Mouse (Mus musculus): Measurements from ENCODE around the gene Frs3. TPM values are rescaled to one million over a fixed set of nuclear protein-coding genes. Genes with fewer than 3 reads are reported as not detected.
A peak's percentile ranks its signal among the peaks of the same experiment; 100 is the strongest.

Gene Frs3
- polyA plus RNA-seq, 1 experiment from 2014 or later = 23.2 TPM

DNA sequence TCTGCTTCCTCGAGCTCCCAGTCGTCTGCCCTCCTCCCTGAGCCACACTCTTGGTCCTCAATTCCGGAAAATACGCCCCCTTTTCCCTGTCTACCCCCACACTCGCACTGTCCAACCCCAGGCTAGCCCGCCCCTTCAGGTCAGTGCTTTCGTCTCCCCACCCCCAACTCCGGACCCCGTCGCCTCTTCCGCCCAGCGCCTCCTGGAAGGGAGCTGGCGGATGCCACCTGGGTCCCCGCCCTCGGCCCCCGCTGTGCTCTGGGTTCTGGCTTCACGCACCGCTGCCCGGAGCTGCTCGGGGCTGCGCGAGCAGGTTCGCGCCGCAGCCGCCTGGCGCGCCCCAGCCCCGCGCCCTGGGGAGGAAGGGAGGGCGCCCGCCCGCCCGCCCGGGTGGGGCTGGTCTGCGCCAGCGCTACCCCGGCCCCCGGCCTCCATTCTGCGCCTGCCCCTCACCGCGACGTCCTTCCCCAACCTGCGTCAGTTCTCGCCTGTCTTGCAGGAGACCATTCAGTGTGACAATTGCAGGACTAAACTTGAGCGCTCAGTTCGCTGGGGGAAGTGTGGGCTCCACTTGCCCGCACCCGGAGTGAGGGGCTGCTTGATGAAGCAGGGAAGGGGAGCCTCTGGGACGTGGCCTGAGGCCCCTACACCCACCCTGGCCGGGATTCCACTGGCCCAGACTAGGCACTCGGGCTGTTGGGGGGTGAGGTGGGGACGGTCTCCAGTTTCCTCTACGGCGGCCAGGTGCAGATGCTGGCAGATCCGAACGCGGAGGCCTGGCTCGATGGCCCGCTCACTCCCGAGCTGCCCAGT is 49.4 kb downstream of the Frs3 start:
- WGBS = under 1% methylated on average over 60 of the region's 61 CpGs

DNA sequence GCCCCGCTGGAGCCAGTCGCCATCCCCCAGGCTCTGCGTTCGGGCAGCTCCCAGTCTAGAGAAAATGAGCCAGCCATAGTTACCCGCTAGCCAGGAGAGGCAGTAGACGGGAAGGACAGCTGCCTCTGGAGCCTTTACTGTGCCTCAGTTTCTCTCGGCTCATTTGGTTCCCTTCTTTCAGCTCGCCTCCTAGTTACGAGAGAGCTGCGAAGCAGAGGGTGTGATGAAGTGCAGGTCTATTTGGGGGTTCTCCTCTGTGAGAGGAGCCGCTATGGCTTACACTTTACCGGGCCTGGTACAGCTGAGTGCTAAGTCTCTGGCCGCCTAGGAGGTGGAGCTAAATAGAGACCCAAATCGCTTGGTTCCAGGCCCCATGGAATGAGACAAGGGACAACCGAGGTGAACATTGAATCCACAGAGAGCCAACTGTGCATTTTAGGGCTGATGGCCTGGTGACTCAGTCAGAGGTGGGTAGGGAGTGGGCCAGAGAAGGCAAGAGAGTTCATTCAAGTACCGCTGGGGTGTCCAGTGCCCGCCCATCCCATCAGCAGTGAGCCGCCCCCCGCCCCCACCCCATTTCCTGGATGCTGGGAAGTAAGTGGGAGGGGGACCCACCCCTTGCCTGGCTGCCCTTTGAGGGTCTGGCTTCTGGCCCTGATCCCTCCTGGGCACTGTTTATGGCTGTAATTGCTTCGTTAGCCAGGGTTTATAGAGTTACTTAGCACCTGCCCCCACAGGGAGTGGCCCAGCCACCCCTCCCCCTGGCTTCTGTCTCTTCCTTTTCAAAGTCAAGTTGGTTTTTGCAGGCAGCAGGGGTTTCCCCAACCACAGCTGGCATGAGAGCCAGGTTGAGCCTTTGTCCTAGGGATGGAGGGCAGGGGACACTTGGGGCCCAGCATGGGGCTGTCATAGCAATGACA is 50.3 kb downstream of the Frs3 start:
- ATAC-seq (replicated peaks) = no peak
- H3K4me1 ChIP-seq = peaks cover 19% of the 10 kb centered on the region
- H3K27me3 ChIP-seq = peaks cover 29% of the 10 kb centered on the region
- no peak overlapping the region for H3K9ac ChIP-seq (replicated peaks)
- H3K36me3 ChIP-seq = no peaks in the 10 kb centered on the region
- WGBS = 8% methylated on average over 20 of the region's 20 CpGs
- peak overlapping the region; percentile 66 for H3K4me3 ChIP-seq
- no peak overlapping the region for H3K27ac ChIP-seq (replicated peaks)
- H3K9me3 ChIP-seq = no peaks in the 10 kb centered on the region
- H3K4me2 ChIP-seq (replicated peaks) = peak overlapping the region; percentile 99

More for the DNA sequence above, 49.4 kb downstream of the Frs3 start:
- H3K4me3 ChIP-seq = peak overlapping the region; percentile 66
- ATAC-seq (replicated peaks) = peak; percentile 11
- no peaks in the 10 kb centered on the region for H3K9me3 ChIP-seq
- H3K27me3 ChIP-seq = peaks cover 29% of the 10 kb centered on the region
- H3K4me1 ChIP-seq = peaks cover 19% of the 10 kb centered on the region
- no peak overlapping the region for H3K27ac ChIP-seq (replicated peaks)
- H3K9ac ChIP-seq (replicated peaks) = peak overlapping the region; percentile 27
- H3K4me2 ChIP-seq (replicated peaks) = peak overlapping the region; percentile 99
- no peaks in the 10 kb centered on the region for H3K36me3 ChIP-seq

DNA sequence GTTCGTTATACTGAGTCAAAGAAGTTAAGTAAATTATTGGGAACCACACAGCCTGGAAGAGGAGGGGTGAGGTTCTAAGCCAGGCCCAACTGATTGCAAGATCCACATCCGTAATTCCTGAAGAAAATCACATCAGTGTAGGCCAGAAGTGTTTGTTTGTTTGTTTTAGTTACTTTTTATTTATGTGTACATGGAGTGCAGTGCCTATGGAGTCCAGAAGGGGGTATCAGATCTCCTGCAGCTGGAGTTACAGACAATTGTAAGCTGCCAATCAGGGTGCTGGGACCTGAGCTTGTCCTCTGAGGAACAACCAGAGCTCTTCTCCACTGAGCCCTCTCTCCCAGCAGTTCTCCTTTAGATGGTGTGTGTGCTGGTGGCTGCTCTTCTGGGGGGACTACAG is 51.4 kb downstream of the Frs3 start:
- 56% methylated on average over 2 of the region's 2 CpGs for WGBS
- Histone ChIP-seq H3K9me3 (no peaks in the 10 kb centered on the region), H3K27ac (replicated peaks) (no peak overlapping the region), H3K27me3 (peaks cover 29% of the 10 kb centered on the region), H3K4me3 (no peak overlapping the region), H3K36me3 (no peaks in the 10 kb centered on the region), H3K9ac (replicated peaks) (no peak overlapping the region), H3K4me2 (replicated peaks) (no peak overlapping the region), H3K4me1 (peaks cover 19% of the 10 kb centered on the region)
- no peak for ATAC-seq (replicated peaks)

DNA sequence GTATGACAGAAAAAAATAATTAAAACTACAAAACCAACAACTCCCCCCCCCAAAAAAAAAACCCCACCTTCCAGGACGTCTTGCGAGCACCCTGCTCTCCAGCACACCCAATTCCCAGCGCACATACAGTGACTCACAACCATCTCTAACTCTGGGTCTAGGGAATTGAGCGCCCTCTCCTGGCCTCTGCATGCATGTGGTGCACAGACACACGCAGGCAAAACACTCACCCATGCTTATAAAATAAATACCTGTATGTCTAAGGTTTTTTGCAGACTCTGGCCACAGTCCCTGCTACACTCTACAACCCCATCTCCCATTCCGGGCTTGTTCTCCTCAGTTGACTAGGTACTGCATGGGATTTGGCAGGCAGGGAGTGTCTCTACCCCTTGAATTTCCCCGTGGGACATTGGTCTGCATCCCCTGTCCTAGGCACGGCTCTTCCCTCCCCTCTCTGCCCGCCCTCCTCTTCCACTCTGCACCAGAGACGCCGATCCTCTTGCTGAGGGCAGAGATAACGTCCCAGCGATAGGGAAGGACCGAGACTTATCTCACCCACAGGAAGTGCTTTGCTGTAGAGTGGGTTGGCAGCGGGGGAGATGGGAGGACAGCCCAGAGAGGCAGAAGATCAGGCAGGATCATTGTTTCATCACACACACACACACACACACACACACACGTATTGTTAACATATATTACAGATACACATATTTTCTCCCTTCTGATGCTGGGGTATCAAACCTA is 54.3 kb downstream of the Frs3 start:
- Histone ChIP-seq H3K9me3 (no peaks in the 10 kb centered on the region), H3K9ac (replicated peaks) (no peak overlapping the region), H3K4me2 (replicated peaks) (no peak overlapping the region), H3K36me3 (no peaks in the 10 kb centered on the region), H3K4me3 (no peak overlapping the region), H3K4me1 (peaks cover 7% of the 10 kb centered on the region), H3K27me3 (peaks cover 17% of the 10 kb centered on the region), H3K27ac (replicated peaks) (no peak overlapping the region)
- 51% methylated on average over 16 of the region's 16 CpGs for WGBS
- ATAC-seq (replicated peaks) = no peak

DNA sequence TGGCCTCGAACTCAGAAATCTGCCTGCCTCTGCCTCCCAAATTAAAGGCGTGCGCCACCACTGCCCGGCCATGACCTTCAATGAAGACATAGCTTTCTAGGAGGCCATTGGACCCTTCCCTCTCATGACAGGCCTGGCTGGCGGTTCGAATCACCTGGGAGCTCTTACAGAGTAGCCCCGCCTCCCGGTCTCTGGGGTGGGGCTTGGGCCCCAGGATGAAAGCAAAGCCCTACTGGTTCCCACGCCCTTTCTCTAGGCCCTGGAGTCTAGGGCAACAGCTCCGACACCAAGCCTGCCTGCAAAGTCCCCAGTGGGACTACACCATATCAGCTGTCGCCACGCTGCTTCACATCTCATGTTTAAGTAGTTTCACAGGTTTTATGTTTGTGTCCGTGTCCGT is 55.3 kb downstream of the Frs3 start:
- H3K4me2 ChIP-seq (replicated peaks) = no peak overlapping the region
- no peak for ATAC-seq (replicated peaks)
- WGBS = 94% methylated on average over 14 of the region's 14 CpGs

DNA sequence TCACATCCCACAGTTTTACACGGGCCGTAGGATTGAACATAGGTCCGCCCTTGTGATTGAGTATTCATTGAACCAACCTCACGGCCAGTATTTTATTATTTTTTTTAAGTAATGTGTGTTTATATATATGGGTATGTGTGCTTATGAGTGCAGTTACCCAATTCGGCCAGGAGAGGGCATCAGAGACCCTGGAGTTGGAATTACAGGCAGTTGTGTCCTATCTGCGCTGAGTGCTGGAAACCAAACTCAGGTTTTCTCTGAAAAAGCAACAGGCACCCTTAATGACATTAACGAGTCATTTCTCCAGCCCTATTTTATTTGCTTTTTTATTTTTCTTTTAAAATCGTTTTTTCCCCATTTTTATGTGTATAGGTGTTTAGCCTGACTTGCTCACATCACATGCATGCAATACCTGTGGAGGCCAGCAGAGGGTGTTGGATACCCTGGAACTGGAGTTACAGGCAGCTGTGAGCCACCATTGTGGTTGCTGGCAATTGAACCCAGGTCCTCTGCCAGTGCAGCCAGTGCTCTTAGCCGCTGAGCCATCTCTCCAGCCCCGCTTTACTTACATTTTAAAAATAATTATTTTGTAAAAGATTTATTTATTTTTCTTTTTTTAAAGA is 56.0 kb downstream of the Frs3 start:
- no peak overlapping the region for H3K9ac ChIP-seq (replicated peaks)
- no peak for ATAC-seq (replicated peaks)
- H3K4me1 ChIP-seq = no peaks in the 10 kb centered on the region
- H3K9me3 ChIP-seq = no peaks in the 10 kb centered on the region
- WGBS = 91% methylated on average over 10 of the region's 10 CpGs
- no peak overlapping the region for H3K4me3 ChIP-seq
- H3K4me2 ChIP-seq (replicated peaks) = no peak overlapping the region
- no peak overlapping the region for H3K27ac ChIP-seq (replicated peaks)
- no peaks in the 10 kb centered on the region for H3K36me3 ChIP-seq
- peaks cover under 1% of the 10 kb centered on the region; the same call in 1 of the 2 replicates for H3K27me3 ChIP-seq

More for the DNA sequence above, 55.3 kb downstream of the Frs3 start:
- Histone ChIP-seq H3K36me3 (no peaks in the 10 kb centered on the region), H3K9ac (replicated peaks) (no peak overlapping the region), H3K4me1 (no peaks in the 10 kb centered on the region), H3K27ac (replicated peaks) (no peak overlapping the region), H3K9me3 (no peaks in the 10 kb centered on the region), H3K27me3 (peaks cover 8% of the 10 kb centered on the region; the same call in 1 of the 2 replicates), H3K4me3 (no peak overlapping the region)

DNA sequence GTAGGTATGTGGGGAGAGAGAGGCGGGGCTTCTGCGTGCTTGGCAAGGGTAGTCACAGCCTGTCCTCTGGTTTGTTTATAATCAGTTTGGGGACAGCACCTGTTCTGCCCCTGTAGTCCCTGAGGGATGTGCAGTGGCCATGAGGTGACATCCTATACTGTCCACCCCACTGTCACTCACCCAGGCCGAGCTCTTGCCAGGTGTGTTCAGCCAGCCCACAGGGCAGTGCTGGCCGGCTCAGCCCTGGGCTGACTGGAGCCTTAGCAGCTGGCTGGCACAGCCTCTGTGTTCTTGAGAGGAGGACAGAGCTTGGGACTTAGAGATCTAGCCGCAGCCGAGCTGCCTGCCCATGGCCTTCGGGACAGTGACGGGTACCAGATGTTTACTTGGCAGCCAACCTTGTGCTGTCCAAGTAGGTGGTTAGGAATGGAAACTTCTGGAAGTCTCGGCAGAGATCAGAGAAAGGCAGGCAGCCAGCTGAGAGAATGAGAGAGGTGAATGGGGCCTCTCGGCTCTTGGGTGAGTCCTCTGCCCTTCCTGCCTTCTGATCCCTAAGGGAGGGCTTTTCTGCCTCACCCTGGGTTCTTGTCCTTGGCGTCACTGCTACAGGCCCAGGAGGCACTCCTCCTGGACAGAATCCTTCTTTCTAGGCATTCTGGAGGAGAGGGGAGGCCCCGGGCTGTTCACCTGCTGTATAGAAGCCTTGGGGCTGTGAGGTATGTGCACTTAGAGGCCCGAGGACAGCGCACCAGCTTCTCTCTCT is 60.1 kb downstream of the Frs3 start:
- Histone ChIP-seq H3K4me2 (replicated peaks) (no peak overlapping the region), H3K27ac (replicated peaks) (no peak overlapping the region), H3K9me3 (no peaks in the 10 kb centered on the region), H3K36me3 (no peaks in the 10 kb centered on the region), H3K9ac (replicated peaks) (no peak overlapping the region), H3K27me3 (no peaks in the 10 kb centered on the region), H3K4me1 (no peaks in the 10 kb centered on the region), H3K4me3 (no peak overlapping the region)
- 80% methylated on average over 14 of the region's 14 CpGs for WGBS
- no peak for ATAC-seq (replicated peaks)

DNA sequence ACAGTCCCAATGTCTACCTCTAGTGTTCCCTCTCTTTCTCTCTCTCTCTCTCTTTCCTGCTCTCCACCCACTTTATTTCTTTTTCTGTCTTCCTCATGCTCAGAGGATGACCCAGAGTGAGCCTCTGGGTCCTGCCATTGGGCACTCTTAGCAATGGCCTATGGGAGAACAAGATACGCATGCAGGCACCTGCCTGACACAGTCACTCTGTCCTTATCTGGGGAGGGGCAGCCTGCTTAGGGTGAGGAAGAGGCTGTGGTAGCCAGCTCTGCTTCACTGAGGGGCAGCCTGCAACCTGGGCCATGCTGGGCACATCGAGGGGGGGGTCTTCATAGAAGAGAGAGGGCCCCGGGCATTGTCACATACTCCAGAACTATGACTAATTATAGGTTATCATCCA is 60.8 kb downstream of the Frs3 start:
- no peaks in the 10 kb centered on the region for H3K36me3 ChIP-seq
- no peaks in the 10 kb centered on the region for H3K4me1 ChIP-seq
- H3K27ac ChIP-seq (replicated peaks) = no peak overlapping the region
- no peak overlapping the region for H3K9ac ChIP-seq (replicated peaks)
- no peak overlapping the region for H3K4me2 ChIP-seq (replicated peaks)
- WGBS = 66% methylated on average over 3 of the region's 3 CpGs
- no peaks in the 10 kb centered on the region for H3K27me3 ChIP-seq
- H3K4me3 ChIP-seq = no peak overlapping the region
- no peaks in the 10 kb centered on the region for H3K9me3 ChIP-seq
- ATAC-seq (replicated peaks) = no peak

DNA sequence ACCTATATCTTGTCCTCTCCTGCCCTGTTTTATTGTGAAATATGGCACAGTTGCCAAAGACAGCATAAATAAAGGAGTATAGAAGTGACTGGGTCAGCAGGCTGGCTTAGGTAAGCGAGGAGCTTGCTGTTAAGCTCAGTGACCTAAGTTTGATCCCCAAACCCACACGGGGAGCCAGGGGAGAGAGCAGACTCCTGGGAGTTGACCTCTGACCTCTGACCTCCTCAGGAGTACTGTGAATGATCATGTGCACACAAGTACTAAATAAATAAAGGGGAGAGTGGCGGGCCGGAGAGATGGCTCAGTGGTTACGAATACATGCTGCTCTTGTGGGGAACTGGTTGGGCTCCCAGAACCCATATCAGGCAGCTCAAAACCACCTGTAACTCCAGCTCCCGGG is 61.3 kb downstream of the Frs3 start:
- H3K9me3 ChIP-seq = no peaks in the 10 kb centered on the region
- no peak overlapping the region for H3K4me2 ChIP-seq (replicated peaks)
- no peak for ATAC-seq (replicated peaks)
- no peak overlapping the region for H3K9ac ChIP-seq (replicated peaks)
- H3K36me3 ChIP-seq = no peaks in the 10 kb centered on the region
- H3K27ac ChIP-seq (replicated peaks) = no peak overlapping the region
- H3K27me3 ChIP-seq = no peaks in the 10 kb centered on the region
- H3K4me1 ChIP-seq = no peaks in the 10 kb centered on the region
- no peak overlapping the region for H3K4me3 ChIP-seq
- 65% methylated on average over 6 of the region's 6 CpGs for WGBS

DNA sequence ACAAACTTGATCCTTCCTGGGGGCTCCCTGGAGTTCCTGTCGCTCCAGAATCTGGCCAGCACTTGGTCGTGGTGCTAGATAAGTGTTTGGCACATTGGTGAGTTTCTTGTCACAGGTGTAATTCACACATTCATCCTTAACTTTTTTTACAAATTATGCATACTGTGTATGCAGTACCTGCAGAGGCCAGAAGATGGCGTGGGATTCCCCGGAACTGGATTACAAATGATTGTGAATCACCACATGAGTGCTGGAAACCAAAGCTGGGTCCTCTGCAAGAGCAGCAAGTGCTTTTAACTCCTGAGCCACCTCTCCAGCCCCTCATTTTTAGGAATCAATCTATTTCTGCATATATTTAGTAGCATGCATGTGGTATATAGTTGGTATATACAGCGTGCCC is 63.0 kb downstream of the Frs3 start:
- Histone ChIP-seq H3K4me3 (no peak overlapping the region), H3K27ac (replicated peaks) (no peak overlapping the region), H3K27me3 (no peaks in the 10 kb centered on the region), H3K4me2 (replicated peaks) (no peak overlapping the region), H3K9me3 (no peaks in the 10 kb centered on the region), H3K9ac (replicated peaks) (no peak overlapping the region), H3K4me1 (no peaks in the 10 kb centered on the region), H3K36me3 (no peaks in the 10 kb centered on the region)
- no peak for ATAC-seq (replicated peaks)
- WGBS = 72% methylated on average over 5 of the region's 5 CpGs

Measured in forebrain, embryonic 15.5 days (tissue).